Mouse (Mus musculus) forebrain, postnatal 0 days (tissue): ENCODE data around the gene Farp1. TPM values are rescaled to one million over a fixed set of nuclear protein-coding genes. Genes with fewer than 3 reads are reported as not detected.
"Not testable (repeated sequence)": the region's sequence is repeated elsewhere in the genome, so short reads cannot be mapped to it uniquely, and the experiment has no call there.

ENCODE experiments used
- ATAC-seq: fragments of 200-750 bp; cut with Nextera tagmentation; 2 replicates; pipeline ENCODE4 v1.8.0; 2017; ENCODE audit warnings: mild to moderate bottlenecking, moderate library complexity
- DNase-seq: peaks from one replicate; pipeline ENCODE4 v3.0.0-alpha.2; 2015
- H3K27ac ChIP-seq: fragments of 300-500 bp; sonication (generic); 2 replicates; pipeline ENCODE4 v1.5.1; 2014; ENCODE audit warnings: low read depth, mild to moderate bottlenecking, antibody characterized with exemption, low read length, moderate library complexity, mixed read lengths
- H3K27me3 ChIP-seq: fragments of 300-500 bp; sonication (generic); 2 replicates; pipeline ENCODE4 v1.6.1; 2014; ENCODE audit warnings: mild to moderate bottlenecking, low read length, mixed read lengths; ENCODE audit not compliant: insufficient read depth
- H3K36me3 ChIP-seq: fragments of 300-500 bp; sonication (generic); 2 replicates; pipeline ENCODE4 v1.6.1; 2014; ENCODE audit warnings: mild to moderate bottlenecking, moderate library complexity; ENCODE audit not compliant: insufficient read depth
- H3K4me1 ChIP-seq: fragments of 300-500 bp; sonication (generic); 2 replicates; pipeline ENCODE4 v1.6.1; 2014; ENCODE audit warnings: antibody characterized with exemption; ENCODE audit not compliant: insufficient read depth
- H3K4me2 ChIP-seq: fragments of 300-500 bp; sonication (generic); 2 replicates; pipeline ENCODE4 v1.6.1; 2014; ENCODE audit warnings: low read depth, mild to moderate bottlenecking, moderate library complexity
- H3K4me3 ChIP-seq: fragments of 300-500 bp; sonication (generic); 2 replicates; pipeline ENCODE4 v1.5.1; 2014; ENCODE audit warnings: low read depth, low read length, mixed read lengths
- H3K9ac ChIP-seq: fragments of 300-500 bp; sonication (generic); 2 replicates; pipeline ENCODE4 v1.6.1; 2014; ENCODE audit warnings: mild to moderate bottlenecking
- H3K9me3 ChIP-seq: fragments of 300-500 bp; sonication (generic); 2 replicates; pipeline ENCODE4 v1.6.1; 2016; ENCODE audit warnings: low read length
- CTCF ChIP-seq: sonication (generic); IDR thresholded peaks from 2 replicates; pipeline ENCODE4 v1.5.1; 2016; ENCODE audit warnings: antibody characterized with exemption, control low read depth, low read depth
- WGBS: fragments of 180-500 bp; shearing (Covaris S2); extraction: QIAGEN DNeasy Blood & Tissue Kit; methylation state at CpG from one replicate; pipeline ENCODE4 v1.1.7; 2014; 5-methylcytosine and 5-hydroxymethylcytosine counted together
- polyA plus RNA-seq: library from polyadenylated mRNA; unstranded; fragments of >200 nt; fragmentation: Nextera tagmentation; extraction: Ambion mirVana; gene quantifications from 2 replicates; pipeline ENCODE4 v1.2.1, GENCODE M21; 2015
- total RNA-seq: library from RNA; depleted of rRNA; stranded (reverse); fragments of >200 nt; gene quantifications from 2 replicates; pipeline ENCODE4 v1.2.3, GENCODE M21; 2014

The Farp1 gene
- total and polyA plus RNA-seq, 2 experiments from 2014 or later: 48.3 to 120 TPM

- 54% methylated on average over 6 of the region's 6 CpGs for WGBS
- Histone ChIP-seq H3K4me3 (no peak overlapping the region), H3K27ac (no peak overlapping the region), H3K27me3 (no peaks in the 10 kb centered on the region), H3K9ac (no peak overlapping the region), H3K36me3 (no peaks in the 10 kb centered on the region), H3K4me1 (peaks cover 5% of the 10 kb centered on the region), H3K4me2 (no peak overlapping the region), H3K9me3 (no peaks in the 10 kb centered on the region)
- DNase-seq (no peak), ATAC-seq (no peak)
- TF ChIP-seq CTCF: no peak
Measured at GRCm38 (mm10) chr14:121177907-121178306, 142.9 kb downstream of the Farp1 start.

DNA sequence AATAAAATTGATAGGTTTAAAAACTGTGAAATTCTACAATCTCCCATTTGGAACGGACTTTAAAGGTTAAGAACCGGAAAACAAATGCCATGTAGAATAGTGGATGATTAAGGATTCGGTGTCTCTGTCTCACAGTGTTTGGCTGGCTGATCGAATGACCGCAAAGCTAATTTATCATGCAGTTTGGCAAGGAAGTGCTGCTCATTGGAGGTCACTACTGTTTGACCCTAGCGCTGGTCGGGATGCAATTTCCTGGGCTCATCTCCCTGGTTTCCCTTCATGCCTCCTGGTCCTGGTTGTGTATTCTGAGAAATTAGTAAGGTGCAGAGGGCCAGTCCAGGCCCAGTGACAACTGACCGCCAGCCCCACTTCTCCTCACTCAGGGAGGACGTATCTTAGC is 145.6 kb downstream of the Farp1 start:
- DNase-seq (no peak), ATAC-seq (no peak)
- H3K27me3 ChIP-seq: no peaks in the 10 kb centered on the region
- TF ChIP-seq CTCF: no peak
- 86% methylated on average over 9 of the region's 9 CpGs for WGBS
- H3K4me3 ChIP-seq: no peak overlapping the region
- H3K9me3 ChIP-seq: no peaks in the 10 kb centered on the region
- H3K9ac ChIP-seq: no peak overlapping the region
- no peak overlapping the region for H3K4me2 ChIP-seq
- H3K36me3 ChIP-seq: no peaks in the 10 kb centered on the region
- no peaks in the 10 kb centered on the region for H3K4me1 ChIP-seq
- H3K27ac ChIP-seq: no peak overlapping the region

- ATAC-seq: no peak
- H3K4me2 ChIP-seq: no peak overlapping the region
- WGBS: 78% methylated on average over 4 of the region's 4 CpGs
Measured at GRCm38 (mm10) chr14:121181798-121182197, 146.8 kb downstream of the Farp1 start.

GRCm38 (mm10) chr14:121182967-121183366 is 148.0 kb downstream of the Farp1 start:
- Histone ChIP-seq H3K27ac (no peak overlapping the region), H3K4me1 (no peaks in the 10 kb centered on the region), H3K9ac (no peak overlapping the region), H3K4me3 (no peak overlapping the region), H3K4me2 (no peak overlapping the region), H3K27me3 (no peaks in the 10 kb centered on the region), H3K36me3 (no peaks in the 10 kb centered on the region; the same call in 1 of the 2 replicates), H3K9me3 (no peaks in the 10 kb centered on the region)
- no peak for ATAC-seq
- DNase-seq: no peak
- WGBS: 76% methylated on average over 8 of the region's 8 CpGs
- TF ChIP-seq CTCF: no peak

More at GRCm38 (mm10) chr14:121181798-121182197, 146.8 kb downstream of the Farp1 start:
- no peak for TF ChIP-seq CTCF
- DNase-seq: no peak
- Histone ChIP-seq H3K36me3 (no peaks in the 10 kb centered on the region), H3K4me3 (no peak overlapping the region), H3K9ac (no peak overlapping the region), H3K9me3 (no peaks in the 10 kb centered on the region), H3K27ac (no peak overlapping the region), H3K27me3 (no peaks in the 10 kb centered on the region), H3K4me1 (no peaks in the 10 kb centered on the region)

DNA sequence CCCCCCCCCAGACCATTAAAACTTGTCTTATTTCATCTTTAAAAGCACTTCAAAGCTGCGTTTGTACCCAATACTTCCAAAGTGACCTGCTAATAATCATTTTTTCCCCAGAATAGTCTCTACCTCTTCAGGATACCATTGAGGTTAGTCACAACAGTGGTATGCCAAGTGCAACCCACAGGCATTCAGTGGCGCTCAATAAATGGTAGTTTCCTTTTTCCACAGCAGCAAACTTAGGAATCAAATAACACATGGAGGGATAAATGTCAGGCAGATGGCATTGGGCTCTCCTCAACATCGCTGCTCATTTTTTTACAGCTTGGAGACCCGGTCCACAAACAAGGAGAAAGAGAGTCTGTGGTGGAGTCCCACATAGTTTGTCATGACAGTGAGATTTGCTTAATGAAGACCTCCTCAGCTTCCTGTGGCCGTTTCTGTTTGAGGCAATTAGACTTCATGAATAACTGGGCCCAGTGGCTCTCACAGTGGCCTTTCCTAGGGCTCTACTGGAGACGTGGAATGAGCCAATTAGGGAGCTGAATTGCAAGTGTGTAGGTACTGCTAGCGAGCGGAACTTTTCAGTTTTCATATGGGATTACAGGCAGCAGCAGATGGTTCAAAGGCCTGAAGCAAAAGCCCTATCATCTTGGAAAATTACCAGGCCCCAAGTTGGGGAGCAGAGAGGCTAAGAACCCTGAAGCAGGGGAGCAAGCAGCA is 148.6 kb downstream of the Farp1 start:
- Histone ChIP-seq H3K27ac (no peak overlapping the region), H3K9ac (no peak overlapping the region), H3K4me2 (no peak overlapping the region), H3K27me3 (no peaks in the 10 kb centered on the region), H3K4me1 (no peaks in the 10 kb centered on the region), H3K36me3 (no peaks in the 10 kb centered on the region; the same call in 1 of the 2 replicates), H3K9me3 (no peaks in the 10 kb centered on the region), H3K4me3 (no peak overlapping the region)
- DNase-seq (no peak), ATAC-seq (no peak)
- TF ChIP-seq CTCF: no peak
- 35% methylated on average over 8 of the region's 8 CpGs for WGBS

- 95% methylated on average over 8 of the region's 8 CpGs for WGBS
- no peaks in the 10 kb centered on the region; the same call in 1 of the 2 replicates for H3K36me3 ChIP-seq
- ATAC-seq: no peak
Measured at GRCm38 (mm10) chr14:121184351-121184750, 149.4 kb downstream of the Farp1 start.

GRCm38 (mm10) chr14:121186402-121186894 is 151.4 kb downstream of the Farp1 start:
- H3K27ac ChIP-seq: no peak overlapping the region
- H3K9me3 ChIP-seq: no peaks in the 10 kb centered on the region
- no peak overlapping the region for H3K9ac ChIP-seq
- H3K36me3 ChIP-seq: no peaks in the 10 kb centered on the region; the same call in 1 of the 2 replicates
- no peak for TF ChIP-seq CTCF
- DNase-seq (no peak), ATAC-seq (no peak)
- H3K4me2 ChIP-seq: no peak overlapping the region
- H3K27me3 ChIP-seq: no peaks in the 10 kb centered on the region
- H3K4me3 ChIP-seq: no peak overlapping the region
- 86% methylated on average over 8 of the region's 8 CpGs for WGBS
- peaks cover 3% of the 10 kb centered on the region; the same call in 1 of the 2 replicates for H3K4me1 ChIP-seq

More at GRCm38 (mm10) chr14:121184351-121184750, 149.4 kb downstream of the Farp1 start:
- Histone ChIP-seq H3K27me3 (no peaks in the 10 kb centered on the region), H3K27ac (no peak overlapping the region), H3K9me3 (no peaks in the 10 kb centered on the region), H3K4me2 (no peak overlapping the region), H3K9ac (no peak overlapping the region), H3K4me1 (no peaks in the 10 kb centered on the region), H3K4me3 (no peak overlapping the region)
- no peak for DNase-seq
- TF ChIP-seq CTCF: no peak

GRCm38 (mm10) chr14:121189840-121190239 is 154.8 kb downstream of the Farp1 start:
- not testable (repeated sequence) for H3K36me3 ChIP-seq, H3K9ac ChIP-seq, H3K27me3 ChIP-seq, H3K4me2 ChIP-seq, H3K27ac ChIP-seq, H3K4me3 ChIP-seq, H3K9me3 ChIP-seq, H3K4me1 ChIP-seq, ATAC-seq, DNase-seq
- 96% methylated on average over 10 of the region's 10 CpGs for WGBS
